Mouse (Mus musculus) macrophage (primary cell): Measurements from ENCODE around the gene Pappa. TPM values are rescaled to one million over a fixed set of nuclear protein-coding genes. Genes with fewer than 3 reads are reported as not detected.

ENCODE experiments used
- H3K27ac ChIP-seq: fragments of 350-480 bp; formaldehyde crosslinking; 2 replicates; pipeline ENCODE4 v1.9.0; 2021
- H3K36me3 ChIP-seq: fragments of 350-480 bp; formaldehyde crosslinking; 2 replicates; pipeline ENCODE4 v1.9.0; 2021; ENCODE audit errors: inconsistent target
- H3K4me3 ChIP-seq: fragments of 350-480 bp; formaldehyde crosslinking; 2 replicates; pipeline ENCODE4 v1.9.0; 2021; ENCODE audit errors: inconsistent target
- H3K79me2 ChIP-seq: fragments of 350-480 bp; formaldehyde crosslinking; 2 replicates; pipeline ENCODE4 v1.9.0; 2021; ENCODE audit errors: inconsistent target
- WGBS: methylation state at CpG from one replicate; pipeline ENCODE4 v1.1.7; 2026; ENCODE audit warnings: inconsistent platforms; ENCODE audit not compliant: missing documents; 5-methylcytosine and 5-hydroxymethylcytosine counted together
- polyA plus RNA-seq: library from polyadenylated mRNA; stranded (reverse); fragments of 250-400 nt; gene quantifications from 3 replicates; pipeline ENCODE4 v1.2.4, GENCODE M21; 2018; ENCODE audit warnings: inconsistent platforms

The Pappa gene
- polyA plus RNA-seq, 1 experiment from 2014 or later: not detected

- Histone ChIP-seq H3K79me2 (no peaks in the 10 kb centered on the region), H3K4me3 (no peak overlapping the region), H3K36me3 (no peaks in the 10 kb centered on the region), H3K27ac (no peak overlapping the region)
- 82% methylated on average over 3 of the region's 3 CpGs for WGBS
Observed at GRCm38 (mm10) chr4:65300431-65300830, 176.5 kb downstream of the Pappa start.

- H3K79me2 ChIP-seq: no peaks in the 10 kb centered on the region
- H3K27ac ChIP-seq: no peak overlapping the region
- H3K36me3 ChIP-seq: no peaks in the 10 kb centered on the region
- 81% methylated on average over 3 of the region's 3 CpGs for WGBS
- no peak overlapping the region for H3K4me3 ChIP-seq
Observed at GRCm38 (mm10) chr4:65302666-65303065, 178.7 kb downstream of the Pappa start.

GRCm38 (mm10) chr4:65317877-65318525 is 194.0 kb downstream of the Pappa start:
- H3K36me3 ChIP-seq: no peaks in the 10 kb centered on the region
- 80% methylated on average over 10 of the region's 10 CpGs for WGBS
- no peak overlapping the region for H3K27ac ChIP-seq
- H3K79me2 ChIP-seq: no peaks in the 10 kb centered on the region
- H3K4me3 ChIP-seq: no peak overlapping the region

- WGBS: 90% methylated on average over 4 of the region's 4 CpGs
- Histone ChIP-seq H3K79me2 (no peaks in the 10 kb centered on the region), H3K36me3 (no peaks in the 10 kb centered on the region), H3K4me3 (no peak overlapping the region), H3K27ac (no peak overlapping the region)
Observed at GRCm38 (mm10) chr4:65321340-65321739, 197.4 kb downstream of the Pappa start.

GRCm38 (mm10) chr4:65321959-65322358 is 198.0 kb downstream of the Pappa start:
- Histone ChIP-seq H3K27ac (no peak overlapping the region), H3K4me3 (no peak overlapping the region), H3K36me3 (no peaks in the 10 kb centered on the region), H3K79me2 (no peaks in the 10 kb centered on the region)
- WGBS: 90% methylated on average over 1 of the region's 1 CpGs

- H3K4me3 ChIP-seq: no peak overlapping the region
- H3K27ac ChIP-seq: no peak overlapping the region
- H3K79me2 ChIP-seq: no peaks in the 10 kb centered on the region
- WGBS: 89% methylated on average over 2 of the region's 2 CpGs
- no peaks in the 10 kb centered on the region for H3K36me3 ChIP-seq
Observed at GRCm38 (mm10) chr4:65325816-65326215, 201.8 kb downstream of the Pappa start.

- 87% methylated on average over 9 of the region's 9 CpGs for WGBS
- H3K27ac ChIP-seq: no peak overlapping the region
- H3K79me2 ChIP-seq: no peaks in the 10 kb centered on the region
- H3K36me3 ChIP-seq: no peaks in the 10 kb centered on the region
- no peak overlapping the region for H3K4me3 ChIP-seq
Observed at GRCm38 (mm10) chr4:65328486-65329308, 204.7 kb downstream of the Pappa start.

GRCm38 (mm10) chr4:65333718-65334117 is 209.7 kb downstream of the Pappa start:
- H3K27ac ChIP-seq: no peak overlapping the region
- no peak overlapping the region for H3K4me3 ChIP-seq
- 5% methylated on average over 1 of the region's 1 CpGs for WGBS
- no peaks in the 10 kb centered on the region for H3K79me2 ChIP-seq
- no peaks in the 10 kb centered on the region for H3K36me3 ChIP-seq

- no peaks in the 10 kb centered on the region for H3K36me3 ChIP-seq
- 64% methylated on average over 3 of the region's 3 CpGs for WGBS
- H3K27ac ChIP-seq: no peak overlapping the region
- no peak overlapping the region for H3K4me3 ChIP-seq
- no peaks in the 10 kb centered on the region for H3K79me2 ChIP-seq
Observed at GRCm38 (mm10) chr4:65341766-65342165, 217.8 kb downstream of the Pappa start.

- Histone ChIP-seq H3K27ac (no peak overlapping the region), H3K79me2 (no peaks in the 10 kb centered on the region), H3K36me3 (no peaks in the 10 kb centered on the region), H3K4me3 (no peak overlapping the region)
- WGBS: 87% methylated on average over 7 of the region's 7 CpGs
Observed at GRCm38 (mm10) chr4:65350521-65350920, 226.5 kb downstream of the Pappa start.

- 35% methylated on average over 4 of the region's 4 CpGs for WGBS
- no peaks in the 10 kb centered on the region for H3K79me2 ChIP-seq
- no peak overlapping the region for H3K27ac ChIP-seq
- no peaks in the 10 kb centered on the region for H3K36me3 ChIP-seq
- H3K4me3 ChIP-seq: no peak overlapping the region
Observed at GRCm38 (mm10) chr4:65354580-65354979, 230.6 kb downstream of the Pappa start.

GRCm38 (mm10) chr4:65367135-65367534 is 243.2 kb downstream of the Pappa start:
- H3K27ac ChIP-seq: no peak overlapping the region

GRCm38 (mm10) chr4:65372731-65373130 is 248.8 kb downstream of the Pappa start:
- Histone ChIP-seq H3K27ac (no peak overlapping the region), H3K36me3 (no peaks in the 10 kb centered on the region), H3K4me3 (no peak overlapping the region), H3K79me2 (no peaks in the 10 kb centered on the region)
- WGBS: 92% methylated on average over 3 of the region's 3 CpGs

More at GRCm38 (mm10) chr4:65367135-65367534, 243.2 kb downstream of the Pappa start:
- H3K36me3 ChIP-seq: no peaks in the 10 kb centered on the region
- H3K4me3 ChIP-seq: no peak overlapping the region
- H3K79me2 ChIP-seq: no peaks in the 10 kb centered on the region

- 73% methylated on average over 1 of the region's 1 CpGs for WGBS
- H3K79me2 ChIP-seq: no peaks in the 10 kb centered on the region
- no peak overlapping the region for H3K4me3 ChIP-seq
Observed at GRCm38 (mm10) chr4:65373841-65374240, 249.9 kb downstream of the Pappa start.

GRCm38 (mm10) chr4:65376571-65376970 is 252.6 kb downstream of the Pappa start:
- Histone ChIP-seq H3K27ac (no peak overlapping the region), H3K4me3 (no peak overlapping the region), H3K36me3 (no peaks in the 10 kb centered on the region), H3K79me2 (no peaks in the 10 kb centered on the region)
- WGBS: 90% methylated on average over 2 of the region's 2 CpGs

More at GRCm38 (mm10) chr4:65373841-65374240, 249.9 kb downstream of the Pappa start:
- Histone ChIP-seq H3K36me3 (no peaks in the 10 kb centered on the region), H3K27ac (no peak overlapping the region)
